Mouse (Mus musculus) adrenal gland, postnatal 10 days (tissue): ENCODE results near the gene Spint4. TPM values are rescaled to one million over a fixed set of nuclear protein-coding genes. Genes with fewer than 3 reads are reported as not detected.

Source experiments
- DNase-seq: peaks from one replicate; pipeline ENCODE4 v3.0.0; 2021; ENCODE audit warnings: mixed read lengths
- total RNA-seq, 2 experiments: library from RNA; stranded (reverse); gene quantifications; 2 replicates each; pipeline ENCODE4 v1.2.3; 2021

Spint4 gene
- total RNA-seq, 2 experiments from 2014 or later, result not detected

- DNase-seq, result no peak
These were observed 35.0 kb downstream of the Spint4 start for GRCm38 (mm10) chr2:164733259-164733658.

GRCm38 (mm10) chr2:164734839-164735238 lies 36.5 kb downstream of the Spint4 start:
- no peak for DNase-seq

- DNase-seq, result no peak
These were observed 37.1 kb downstream of the Spint4 start for GRCm38 (mm10) chr2:164735446-164735845.

GRCm38 (mm10) chr2:164737377-164738090 lies 39.2 kb downstream of the Spint4 start:
- no peak for DNase-seq

DNA sequence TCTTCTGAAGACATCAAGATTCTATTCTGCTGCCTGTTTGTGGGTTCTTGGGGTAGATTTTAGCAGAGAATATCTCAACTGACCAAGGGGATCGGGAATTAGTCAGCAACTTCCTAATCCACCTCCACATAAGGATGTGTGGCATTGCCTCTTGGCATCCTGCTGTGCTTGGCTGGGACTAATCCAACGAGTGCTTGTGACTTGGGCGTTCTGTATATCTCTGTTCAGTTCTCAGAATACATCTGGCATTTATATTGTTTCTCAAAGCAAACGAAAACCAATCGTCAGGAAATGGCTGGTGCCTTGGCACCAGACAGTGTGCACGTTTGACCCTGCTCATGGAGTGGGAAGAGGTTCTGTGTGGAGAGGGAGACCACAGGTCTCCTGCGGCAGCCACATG lies 41.6 kb downstream of the Spint4 start:
- no peak for DNase-seq

DNA sequence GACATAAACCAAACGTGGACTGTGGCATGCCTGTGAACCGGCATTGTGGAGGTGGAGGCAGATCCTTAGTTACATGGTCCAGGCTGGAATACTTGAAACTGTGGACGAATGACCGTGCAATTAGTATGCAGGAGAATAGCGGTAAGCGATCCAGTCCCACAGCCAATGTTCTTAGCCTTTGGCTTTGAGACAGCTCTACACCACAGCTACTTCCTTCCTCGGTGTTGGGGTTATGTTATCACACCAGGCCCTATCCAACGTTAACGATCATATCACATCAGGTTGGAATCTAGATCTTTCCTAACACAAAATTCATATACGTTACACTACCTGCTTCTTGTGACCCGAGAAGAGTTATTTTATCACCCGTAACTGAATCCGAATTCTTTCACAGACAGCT lies 46.7 kb downstream of the Spint4 start:
- DNase-seq, result no peak

DNA sequence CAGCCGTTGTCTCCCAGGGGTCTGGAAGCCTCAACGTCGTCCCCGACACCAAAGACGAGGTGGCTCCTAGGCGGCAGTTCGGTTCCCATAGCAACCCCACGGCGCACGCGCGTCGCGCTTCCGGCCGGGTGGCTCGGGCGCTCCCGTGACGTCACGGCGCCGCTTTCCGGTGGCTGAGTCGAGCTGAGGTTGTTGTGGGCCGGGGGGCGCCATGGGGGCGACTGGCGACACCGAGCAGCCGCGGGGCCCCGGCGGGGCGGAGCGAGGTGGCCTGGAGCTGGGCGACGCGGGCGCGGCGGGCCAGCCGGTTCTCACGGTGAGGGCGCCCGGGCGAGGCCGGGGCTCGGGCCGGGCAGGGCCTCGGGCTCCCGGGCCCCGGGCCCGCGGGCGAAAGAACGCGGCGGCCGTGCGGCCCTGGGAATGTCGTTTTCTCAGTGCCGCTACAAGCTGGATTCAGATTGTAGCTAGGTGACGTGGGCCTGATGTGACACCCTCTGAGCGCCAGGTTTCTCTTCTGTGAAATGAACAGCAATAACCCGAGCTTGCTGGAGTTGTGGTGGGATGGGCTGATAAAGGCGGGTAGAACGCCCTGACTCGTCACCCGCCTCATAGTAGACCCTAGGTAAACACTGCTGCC lies 47.7 kb downstream of the Spint4 start, which contains the start of the genes Wfdc3 and Dnttip1:
TSS of gene Wfdc3 (minus strand) at position 89 of the 637 bp plus-strand sequence.
TSS of gene Dnttip1 (plus strand) at position 141 of the 637 bp plus-strand sequence.
- DNase-seq, result peak; percentile 96

- DNase-seq, result no peak
These were observed 48.4 kb downstream of the Spint4 start for GRCm38 (mm10) chr2:164746693-164747092.

- no peak for DNase-seq
These were observed 49.9 kb downstream of the Spint4 start for GRCm38 (mm10) chr2:164748191-164748590.

DNA sequence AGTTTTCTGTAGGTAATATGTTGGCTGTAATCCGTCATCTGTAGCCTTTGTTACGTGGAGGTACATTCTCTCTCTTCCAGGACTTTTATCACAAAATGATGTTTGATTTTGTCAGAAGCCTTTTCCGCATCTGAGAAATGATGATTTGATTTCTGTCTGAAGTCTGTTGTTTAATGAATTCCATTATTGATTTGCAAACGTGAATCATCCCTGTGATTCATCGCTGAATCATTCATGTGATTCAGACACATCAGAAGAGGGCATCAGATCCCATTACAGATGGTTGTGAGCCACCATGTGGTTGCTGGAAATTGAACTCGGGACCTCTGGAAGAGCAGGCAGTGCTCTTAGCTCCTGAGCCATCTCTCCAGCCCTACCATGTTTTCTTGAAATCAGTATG lies 50.7 kb downstream of the Spint4 start:
- DNase-seq, result no peak

Other genes starting within 250 kb of the Spint4 start
- gene Sys1, start 241.5 kb upstream of the Spint4 start, total RNA-seq, result 10 to 100 TPM; 31.7 to 34.5 TPM
- 1 to 10 TPM; 2.5 to 4.8 TPM for gene Gm20458, start 237.5 kb upstream of the Spint4 start, total RNA-seq
- gene Trp53tg5, start 224.8 kb upstream of the Spint4 start, total RNA-seq, result not detected
- gene Dbndd2, start 212.4 kb upstream of the Spint4 start, total RNA-seq, result 10 to 100 TPM; 13.1 to 20.5 TPM
- 10 to 100 TPM; 87.4 to 93.0 TPM for gene Pigt, start 201.0 kb upstream of the Spint4 start, total RNA-seq
- gene Wfdc2, start 136.1 kb upstream of the Spint4 start, total RNA-seq, result 1 to 10 TPM; 1.9 to 2.9 TPM
- not detected for gene Spint3, start 125.0 kb upstream of the Spint4 start, total RNA-seq
- gene Wfdc6a, start 113.1 kb upstream of the Spint4 start, total RNA-seq, result 1 to 10 TPM in 1 of 2 experiments, under 1 TPM in 1; 0.51 to 1.0 TPM
- not detected for gene Eppin, start 104.9 kb upstream of the Spint4 start, total RNA-seq
- gene Wfdc6b, start 85.0 kb upstream of the Spint4 start, total RNA-seq, result not detected
- gene Wfdc8, start 84.9 kb upstream of the Spint4 start, total RNA-seq, result under 1 TPM in 1 of 2 experiments, not detected in 1; 0.09 TPM
- not detected for gene Wfdc16, start 59.7 kb upstream of the Spint4 start, total RNA-seq
- not detected for gene Wfdc10, start 42.5 kb upstream of the Spint4 start, total RNA-seq
- not detected for gene Wfdc9, start 41.9 kb upstream of the Spint4 start, total RNA-seq
- gene Wfdc11, start 24.4 kb upstream of the Spint4 start, total RNA-seq, result not detected
- not detected for gene Wfdc13, start 13.4 kb upstream of the Spint4 start, total RNA-seq
- not detected for gene Spint5, start 16.8 kb downstream of the Spint4 start, total RNA-seq
- under 1 TPM; 0.54 to 0.70 TPM for gene Wfdc3, start 47.4 kb downstream of the Spint4 start, total RNA-seq
- gene Dnttip1, start 47.5 kb downstream of the Spint4 start, total RNA-seq, result 10 to 100 TPM; 39.1 to 42.1 TPM
- gene Ube2c, start 71.4 kb downstream of the Spint4 start, total RNA-seq, result 10 to 100 TPM; 28.1 to 33.7 TPM
- gene Tnnc2, start 81.5 kb downstream of the Spint4 start, total RNA-seq, result 100 to 1,000 TPM; 221 to 908 TPM
- gene Snx21, start 87.3 kb downstream of the Spint4 start, total RNA-seq, result 10 to 100 TPM; 36.9 to 39.0 TPM
- gene Acot8, start 106.4 kb downstream of the Spint4 start, total RNA-seq, result 10 to 100 TPM; 28.6 to 33.9 TPM
- gene Zswim3, start 106.6 kb downstream of the Spint4 start, total RNA-seq, result 1 to 10 TPM; 4.0 to 4.1 TPM
- gene Zswim1, start 124.2 kb downstream of the Spint4 start, total RNA-seq, result 1 to 10 TPM; 6.9 to 8.5 TPM
- gene Spata25, start 130.0 kb downstream of the Spint4 start, total RNA-seq, result not detected
- 100 to 1,000 TPM; 100 to 103 TPM for gene Ctsa, start 134.4 kb downstream of the Spint4 start, total RNA-seq
- 1 to 10 TPM; 3.4 to 8.0 TPM for gene Neurl2, start 135.0 kb downstream of the Spint4 start, total RNA-seq
- gene Pltp, start 159.2 kb downstream of the Spint4 start, total RNA-seq, result 10 to 100 TPM; 31.5 to 36.6 TPM
- gene Pcif1, start 180.8 kb downstream of the Spint4 start, total RNA-seq, result 10 to 100 TPM; 47.1 to 55.0 TPM
- 10 to 100 TPM; 13.4 to 16.2 TPM for gene Zfp335, start 213.3 kb downstream of the Spint4 start, total RNA-seq
- gene Mmp9, start 242.3 kb downstream of the Spint4 start, total RNA-seq, result 10 to 100 TPM in 1 of 2 experiments, 1 to 10 TPM in 1; 2.6 to 24.5 TPM